Mouse (Mus musculus): ENCODE data around the gene Tmem251. TPM values are rescaled to one million over a fixed set of nuclear protein-coding genes. Genes with fewer than 3 reads are reported as not detected.

The Tmem251 gene
- polyA plus RNA-seq, 1 experiment from 2014 or later, result 14.7 TPM

DNA sequence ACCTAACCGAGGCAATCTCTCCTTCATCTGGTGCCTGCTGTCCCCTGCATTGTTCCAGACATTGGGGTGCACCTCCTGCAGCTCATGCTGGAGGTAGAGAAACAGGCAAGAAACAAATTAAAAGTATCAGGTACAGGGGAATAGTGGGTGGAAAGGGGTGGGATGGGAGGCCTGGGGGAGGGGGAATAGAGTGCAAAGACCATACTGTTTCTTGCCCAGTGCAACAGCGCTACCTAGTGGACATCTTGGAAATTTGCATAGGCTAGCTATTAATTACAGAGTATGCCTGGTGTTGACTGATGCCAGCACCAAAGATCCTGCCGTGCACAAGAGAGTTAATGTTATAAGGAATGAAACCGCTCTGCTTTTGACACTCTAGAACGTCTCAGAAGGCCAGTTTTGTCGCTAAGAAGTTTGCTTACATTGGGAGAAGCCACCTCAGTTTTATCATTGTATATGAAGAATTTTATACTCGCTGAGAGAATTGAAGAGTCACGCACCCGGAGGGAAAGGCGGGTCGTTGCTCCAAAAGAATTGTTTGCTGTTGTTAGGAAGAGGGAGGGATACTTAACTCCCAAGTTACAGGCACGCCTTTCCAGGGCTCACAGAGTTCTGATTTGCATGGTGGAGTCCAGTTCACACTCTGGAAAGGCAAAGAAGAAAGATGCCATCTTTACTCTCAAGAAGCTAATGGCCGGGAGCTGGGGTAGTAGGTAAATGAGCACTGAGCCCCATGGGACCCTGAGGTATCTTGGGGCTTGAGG lies 23.8 kb upstream of the Tmem251 start:
- peak; percentile 74 for DNase-seq (ENCODE audit: low spot score)
- no peak overlapping the region for H3K27ac ChIP-seq (ENCODE audit: low read depth)
- no peak overlapping the region for H3K4me3 ChIP-seq (ENCODE audit: low read depth, low read length)
- H3K9ac ChIP-seq (ENCODE audit: low read length), result no peak overlapping the region
- H3K27me3 ChIP-seq (replicated peaks; ENCODE audit: control insufficient read depth, insufficient read depth, low read length), result no peaks in the 10 kb centered on the region
- H3K36me3 ChIP-seq (ENCODE audit: control insufficient read depth, insufficient read depth, low read length), result no peaks in the 10 kb centered on the region
- no peaks in the 10 kb centered on the region for H3K9me3 ChIP-seq (ENCODE audit: control insufficient read depth, low read length)
- H3K4me2 ChIP-seq (ENCODE audit: low read length), result peak overlapping the region; percentile 22; the same call in 1 of the 2 replicates
- no peak; the same call in 1 of the 2 replicates for ATAC-seq (replicated peaks; ENCODE audit: low FRiP score, low TSS enrichment, low read depth)
- no peaks in the 10 kb centered on the region for H3K4me1 ChIP-seq (replicated peaks; ENCODE audit: control insufficient read depth, insufficient read depth, low read length)
- WGBS, result 24% methylated on average over 13 of the region's 13 CpGs

DNA sequence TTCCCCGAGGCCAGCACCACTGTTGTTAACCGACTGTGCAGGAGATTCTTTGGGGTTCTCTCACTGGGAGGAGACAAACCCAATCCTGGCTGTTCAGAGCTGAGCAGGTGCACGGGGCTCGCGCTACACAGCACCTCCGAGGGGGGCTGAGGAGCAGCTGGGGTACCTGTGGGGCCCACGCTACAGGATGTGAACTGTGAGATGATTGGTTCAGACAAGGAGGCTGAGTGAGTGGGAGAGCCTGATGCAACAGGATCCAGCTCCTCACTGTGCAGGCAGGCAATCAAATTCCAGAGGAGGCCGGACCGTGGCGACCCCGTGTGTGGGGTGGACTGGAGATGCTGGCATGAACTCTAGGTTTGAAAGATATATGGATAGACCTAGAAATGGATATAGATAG lies 21.1 kb upstream of the Tmem251 start:
- 53% methylated on average over 11 of the region's 11 CpGs for WGBS
- Histone ChIP-seq H3K36me3 (ENCODE audit: control insufficient read depth, insufficient read depth, low read length) (no peaks in the 10 kb centered on the region), H3K9me3 (ENCODE audit: control insufficient read depth, low read length) (no peaks in the 10 kb centered on the region), H3K4me2 (ENCODE audit: low read length) (no peak overlapping the region), H3K27me3 (replicated peaks; ENCODE audit: control insufficient read depth, insufficient read depth, low read length) (no peaks in the 10 kb centered on the region), H3K9ac (ENCODE audit: low read length) (no peak overlapping the region), H3K27ac (ENCODE audit: low read depth) (no peak overlapping the region), H3K4me1 (replicated peaks; ENCODE audit: control insufficient read depth, insufficient read depth, low read length) (no peaks in the 10 kb centered on the region), H3K4me3 (ENCODE audit: low read depth, low read length) (no peak overlapping the region)
- DNase-seq (ENCODE audit: low spot score), result no peak
- no peak for ATAC-seq (replicated peaks; ENCODE audit: low FRiP score, low TSS enrichment, low read depth)

DNA sequence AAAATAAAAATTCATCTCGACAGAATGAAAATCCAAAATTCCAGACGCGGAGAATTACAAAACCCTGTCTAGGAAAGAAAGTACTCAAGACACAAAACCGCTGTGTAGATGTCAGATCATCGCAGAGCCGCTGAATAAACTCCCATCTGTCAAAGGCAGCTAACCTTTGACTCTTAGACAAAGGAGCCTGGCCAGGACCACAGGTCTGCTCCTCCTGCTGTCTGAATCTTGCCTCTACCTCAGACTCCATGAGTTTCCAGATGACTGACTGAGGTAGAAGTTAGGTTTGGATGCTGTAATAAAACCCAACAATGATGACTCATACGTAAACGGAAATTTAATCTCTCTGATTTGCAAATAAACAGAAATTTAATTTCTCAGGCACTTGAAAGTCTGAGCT lies 20.6 kb upstream of the Tmem251 start:
- ATAC-seq (replicated peaks; ENCODE audit: low FRiP score, low TSS enrichment, low read depth) (no peak), DNase-seq (ENCODE audit: low spot score) (no peak)
- Histone ChIP-seq H3K36me3 (ENCODE audit: control insufficient read depth, insufficient read depth, low read length) (no peaks in the 10 kb centered on the region), H3K9me3 (ENCODE audit: control insufficient read depth, low read length) (no peaks in the 10 kb centered on the region), H3K9ac (ENCODE audit: low read length) (no peak overlapping the region), H3K4me2 (ENCODE audit: low read length) (no peak overlapping the region), H3K27ac (ENCODE audit: low read depth) (no peak overlapping the region), H3K27me3 (replicated peaks; ENCODE audit: control insufficient read depth, insufficient read depth, low read length) (no peaks in the 10 kb centered on the region), H3K4me1 (replicated peaks; ENCODE audit: control insufficient read depth, insufficient read depth, low read length) (no peaks in the 10 kb centered on the region), H3K4me3 (ENCODE audit: low read depth, low read length) (no peak overlapping the region)
- 63% methylated on average over 8 of the region's 8 CpGs for WGBS

DNA sequence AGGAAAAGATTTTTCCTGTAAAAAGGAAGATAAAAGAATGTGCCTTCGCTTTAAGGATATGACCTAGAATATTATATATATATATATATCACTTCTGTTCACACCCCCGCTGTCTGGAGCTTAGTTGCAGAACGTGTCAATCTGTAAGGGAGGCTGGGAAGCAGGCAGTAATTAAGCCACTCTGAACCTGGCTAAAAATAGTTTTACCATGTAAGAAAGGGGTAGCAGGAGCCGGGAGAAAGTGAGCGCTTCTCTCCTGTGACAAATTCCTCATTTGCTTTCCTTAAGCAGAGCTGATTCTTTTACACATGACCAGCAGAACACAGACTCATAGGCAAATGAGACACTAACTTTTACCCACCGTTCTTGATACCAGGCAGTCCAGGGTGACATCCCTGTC lies 19.7 kb upstream of the Tmem251 start:
- Histone ChIP-seq H3K27me3 (replicated peaks; ENCODE audit: control insufficient read depth, insufficient read depth, low read length) (no peaks in the 10 kb centered on the region), H3K36me3 (ENCODE audit: control insufficient read depth, insufficient read depth, low read length) (no peaks in the 10 kb centered on the region), H3K4me1 (replicated peaks; ENCODE audit: control insufficient read depth, insufficient read depth, low read length) (no peaks in the 10 kb centered on the region), H3K27ac (ENCODE audit: low read depth) (no peak overlapping the region), H3K4me3 (ENCODE audit: low read depth, low read length) (no peak overlapping the region), H3K9ac (ENCODE audit: low read length) (no peak overlapping the region), H3K4me2 (ENCODE audit: low read length) (no peak overlapping the region), H3K9me3 (ENCODE audit: control insufficient read depth, low read length) (no peaks in the 10 kb centered on the region)
- ATAC-seq (replicated peaks; ENCODE audit: low FRiP score, low TSS enrichment, low read depth) (no peak), DNase-seq (ENCODE audit: low spot score) (no peak)
- 71% methylated on average over 6 of the region's 6 CpGs for WGBS

DNA sequence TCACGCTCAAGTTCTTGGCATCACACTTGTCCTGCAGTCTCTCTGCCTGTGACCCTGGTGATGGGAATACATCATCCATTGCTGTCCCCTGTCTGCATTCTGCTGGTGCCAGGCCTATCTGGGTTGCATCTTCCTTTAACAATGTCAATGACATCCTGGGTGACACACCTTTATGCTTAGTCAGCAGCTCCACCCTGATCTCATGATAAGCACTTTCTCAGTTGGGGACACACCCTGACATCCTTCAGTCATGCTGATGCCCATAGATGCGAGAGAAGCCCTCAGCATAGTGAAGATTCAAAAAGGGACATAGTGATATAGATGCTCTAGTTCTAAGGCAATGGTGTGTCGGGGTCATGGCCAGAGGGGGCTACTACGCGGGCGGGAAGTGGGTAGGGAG lies 18.4 kb upstream of the Tmem251 start:
- Histone ChIP-seq H3K27ac (ENCODE audit: low read depth) (no peak overlapping the region), H3K36me3 (ENCODE audit: control insufficient read depth, insufficient read depth, low read length) (no peaks in the 10 kb centered on the region), H3K4me3 (ENCODE audit: low read depth, low read length) (no peak overlapping the region), H3K9me3 (ENCODE audit: control insufficient read depth, low read length) (no peaks in the 10 kb centered on the region), H3K4me1 (replicated peaks; ENCODE audit: control insufficient read depth, insufficient read depth, low read length) (peaks cover 2% of the 10 kb centered on the region; the same call in 1 of the 2 replicates), H3K9ac (ENCODE audit: low read length) (no peak overlapping the region), H3K27me3 (replicated peaks; ENCODE audit: control insufficient read depth, insufficient read depth, low read length) (no peaks in the 10 kb centered on the region), H3K4me2 (ENCODE audit: low read length) (no peak overlapping the region)
- ATAC-seq (replicated peaks; ENCODE audit: low FRiP score, low TSS enrichment, low read depth), result no peak
- WGBS, result 91% methylated on average over 6 of the region's 6 CpGs
- no peak for DNase-seq (ENCODE audit: low spot score)

DNA sequence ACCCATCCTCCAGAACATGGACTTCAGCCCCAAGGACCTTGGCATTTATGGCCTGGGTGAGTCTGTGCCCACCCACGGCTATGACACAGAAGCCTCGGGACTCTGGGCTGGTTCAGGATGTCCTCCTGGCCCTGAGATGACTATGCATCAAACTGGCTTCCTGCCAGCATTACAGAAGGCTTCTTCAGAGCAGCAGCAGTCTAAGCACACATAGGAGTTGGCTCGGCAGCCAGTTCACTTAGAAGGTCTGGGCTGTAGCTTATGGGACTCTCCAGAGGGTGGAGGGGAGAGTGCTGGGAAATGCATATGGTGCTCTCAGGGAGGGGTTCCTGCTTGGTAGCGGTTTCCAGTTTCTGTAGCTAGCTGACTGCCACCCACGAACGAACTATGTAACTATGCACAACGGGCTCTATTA lies 17.8 kb upstream of the Tmem251 start:
- Histone ChIP-seq H3K27ac (ENCODE audit: low read depth) (no peak overlapping the region), H3K9ac (ENCODE audit: low read length) (no peak overlapping the region), H3K9me3 (ENCODE audit: control insufficient read depth, low read length) (no peaks in the 10 kb centered on the region), H3K4me3 (ENCODE audit: low read depth, low read length) (no peak overlapping the region), H3K4me2 (ENCODE audit: low read length) (no peak overlapping the region), H3K27me3 (replicated peaks; ENCODE audit: control insufficient read depth, insufficient read depth, low read length) (no peaks in the 10 kb centered on the region), H3K4me1 (replicated peaks; ENCODE audit: control insufficient read depth, insufficient read depth, low read length) (peaks cover 6% of the 10 kb centered on the region; the same call in 1 of the 2 replicates), H3K36me3 (ENCODE audit: control insufficient read depth, insufficient read depth, low read length) (no peaks in the 10 kb centered on the region)
- DNase-seq (ENCODE audit: low spot score) (no peak), ATAC-seq (replicated peaks; ENCODE audit: low FRiP score, low TSS enrichment, low read depth) (no peak)
- WGBS, result 65% methylated on average over 7 of the region's 7 CpGs

DNA sequence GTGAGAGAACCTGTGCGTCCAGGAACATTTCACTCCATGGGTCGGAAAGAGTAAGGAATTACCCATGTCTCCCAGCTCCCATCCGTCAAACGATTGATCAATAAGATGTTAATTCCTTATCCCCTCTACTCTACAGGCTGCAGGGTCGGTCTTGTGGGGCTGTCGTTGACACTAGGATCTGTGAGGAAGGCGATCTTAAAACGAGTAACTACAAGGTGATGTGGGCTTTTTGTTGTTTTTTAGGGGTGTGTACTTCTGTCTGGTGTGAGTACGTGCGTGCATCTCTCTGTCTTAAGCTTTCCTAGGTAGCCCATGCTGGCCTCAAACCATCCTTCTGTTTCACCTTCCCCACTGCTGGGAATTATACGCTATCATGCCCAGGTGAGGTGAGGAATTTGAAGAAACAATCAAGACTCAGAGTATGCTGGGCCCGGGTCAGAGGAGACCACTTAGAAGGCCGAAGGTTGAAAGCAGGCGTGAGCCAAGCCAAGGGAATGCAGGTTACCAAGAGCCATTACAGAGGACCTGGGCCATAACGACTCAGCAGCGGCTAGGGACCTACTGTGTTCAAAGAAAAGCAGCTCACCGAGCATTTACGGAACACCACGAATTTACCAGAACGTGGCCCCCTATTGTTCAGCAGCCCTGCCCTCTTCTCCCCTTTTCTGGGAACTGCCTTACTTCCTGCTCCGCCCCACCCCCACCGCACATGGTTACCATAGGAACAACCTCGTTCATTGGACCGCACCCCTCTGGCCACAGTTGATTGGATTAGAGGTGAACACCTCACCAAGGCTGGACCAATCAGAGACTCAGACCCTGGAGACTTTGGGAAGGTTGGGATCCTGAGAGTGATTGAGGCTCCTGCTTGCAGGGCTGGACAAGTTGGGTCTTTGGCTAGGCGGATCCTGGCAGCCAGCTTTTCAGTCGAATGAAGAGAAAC lies 13.4 kb upstream of the Tmem251 start:
- Histone ChIP-seq H3K9me3 (ENCODE audit: control insufficient read depth, low read length) (no peaks in the 10 kb centered on the region), H3K4me3 (ENCODE audit: low read depth, low read length) (no peak overlapping the region), H3K27me3 (replicated peaks; ENCODE audit: control insufficient read depth, insufficient read depth, low read length) (no peaks in the 10 kb centered on the region), H3K4me2 (ENCODE audit: low read length) (peak overlapping the region; percentile 38), H3K27ac (ENCODE audit: low read depth) (peak overlapping the region; percentile 67), H3K4me1 (replicated peaks; ENCODE audit: control insufficient read depth, insufficient read depth, low read length) (peaks cover 12% of the 10 kb centered on the region), H3K36me3 (ENCODE audit: control insufficient read depth, insufficient read depth, low read length) (no peaks in the 10 kb centered on the region), H3K9ac (ENCODE audit: low read length) (no peak overlapping the region)
- DNase-seq (ENCODE audit: low spot score), result peak; percentile 82
- ATAC-seq (replicated peaks; ENCODE audit: low FRiP score, low TSS enrichment, low read depth), result peak; percentile 96
- WGBS, result 32% methylated on average over 26 of the region's 26 CpGs

DNA sequence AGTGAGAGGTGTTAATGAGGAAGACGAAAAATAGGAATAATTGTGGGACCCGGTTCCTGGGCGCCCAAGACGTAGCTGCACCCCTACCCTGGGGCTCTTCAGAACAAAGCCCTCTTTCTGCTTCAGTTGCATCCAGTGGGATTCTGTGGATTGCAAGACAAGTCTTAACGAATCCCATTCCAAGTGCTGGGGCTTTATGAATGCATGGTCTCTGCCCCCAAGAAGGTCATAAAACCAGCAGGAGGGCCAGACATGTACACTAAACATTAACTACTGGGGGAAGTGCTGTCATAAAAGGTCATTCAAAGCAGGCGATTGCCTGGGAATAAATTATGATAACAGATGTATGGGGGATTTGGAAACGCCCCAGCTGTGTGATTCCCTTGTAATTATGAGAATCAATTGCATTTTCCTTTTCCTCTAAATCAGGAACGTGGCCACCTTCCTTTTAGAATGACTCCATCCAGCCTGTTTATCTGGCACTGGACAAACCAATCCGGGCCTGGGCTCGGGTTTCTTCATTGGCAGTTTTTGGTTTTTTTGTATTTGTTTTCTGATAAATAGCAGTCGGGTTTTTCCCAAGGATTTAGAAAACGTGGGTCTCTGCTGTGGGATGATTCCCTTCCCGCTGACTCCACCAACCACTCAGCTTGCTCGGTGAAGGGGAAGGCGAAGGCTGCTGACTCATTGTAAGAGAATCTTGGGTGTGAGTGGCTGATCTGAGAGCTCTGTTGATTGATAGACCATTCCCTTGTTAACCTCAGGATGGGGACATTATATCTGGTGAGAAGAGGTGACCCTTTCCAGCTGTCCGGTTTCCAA lies 12.6 kb upstream of the Tmem251 start:
- H3K4me3 ChIP-seq (ENCODE audit: low read depth, low read length), result no peak overlapping the region
- ATAC-seq (replicated peaks; ENCODE audit: low FRiP score, low TSS enrichment, low read depth) (peak; percentile 74), DNase-seq (ENCODE audit: low spot score) (no peak)
- H3K27me3 ChIP-seq (replicated peaks; ENCODE audit: control insufficient read depth, insufficient read depth, low read length), result no peaks in the 10 kb centered on the region
- WGBS, result 24% methylated on average over 16 of the region's 16 CpGs
- H3K9me3 ChIP-seq (ENCODE audit: control insufficient read depth, low read length), result no peaks in the 10 kb centered on the region
- H3K9ac ChIP-seq (ENCODE audit: low read length), result no peak overlapping the region
- peak overlapping the region; percentile 38 for H3K4me2 ChIP-seq (ENCODE audit: low read length)
- peaks cover 12% of the 10 kb centered on the region for H3K4me1 ChIP-seq (replicated peaks; ENCODE audit: control insufficient read depth, insufficient read depth, low read length)
- no peaks in the 10 kb centered on the region for H3K36me3 ChIP-seq (ENCODE audit: control insufficient read depth, insufficient read depth, low read length)
- H3K27ac ChIP-seq (ENCODE audit: low read depth), result peak overlapping the region; percentile 67

All from intestine, embryonic 14.5 days (tissue).